Mouse (Mus musculus) CH12.LX (cell line): Measurements from ENCODE around the gene Fut11. TPM values are rescaled to one million over a fixed set of nuclear protein-coding genes. Genes with fewer than 3 reads are reported as not detected.

Experiments used
- DNase-seq: peaks from one replicate; pipeline ENCODE4 v3.0.0-alpha.2; 2013; ENCODE audit errors: extremely low read depth
- H3K27ac ChIP-seq: 2 replicates; pipeline ENCODE4 v1.5.1; 2012; ENCODE audit warnings: low read depth, mild to moderate bottlenecking, control low read depth, moderate library complexity; ENCODE audit not compliant: insufficient read depth
- H3K27me3 ChIP-seq: replicated peaks from 2 replicates; pipeline ENCODE3; 2012; ENCODE audit warnings: inconsistent platforms
- H3K36me3 ChIP-seq, 2 experiments: replicated peaks in 1 of 2; 2 replicates each; pipeline versions ENCODE3 to v1.6.1; 2012; ENCODE audit warnings: inconsistent platforms in 1 of 2, low read length in 1 of 2, mild to moderate bottlenecking in 1 of 2, mixed read lengths in 1 of 2, moderate library complexity in 1 of 2; ENCODE audit not compliant: control insufficient read depth in 1 of 2, insufficient read depth in 1 of 2
- H3K4me1 ChIP-seq, 2 experiments: 2 replicates each; pipeline ENCODE4 v1.6.1; 2012; ENCODE audit warnings: inconsistent platforms in 1 of 2, moderate library complexity in 1 of 2; ENCODE audit not compliant: insufficient read depth in 2 of 2, control insufficient read depth in 1 of 2
- H3K4me2 ChIP-seq: 2 replicates; pipeline ENCODE4 v1.6.1; 2012; ENCODE audit warnings: low read depth, mild to moderate bottlenecking, control low read depth; ENCODE audit not compliant: poor library complexity, insufficient read depth, severe bottlenecking
- H3K4me3 ChIP-seq, 3 experiments: fragments of 150-350 bp in 1 of 3; sonication (generic) in 1 of 3; replicated peaks in 1 of 3; 2 replicates each; pipeline versions ENCODE3 to v1.5.1; 2011 to 2012; ENCODE audit warnings: low read depth in 2 of 3, low read length in 2 of 3, mild to moderate bottlenecking in 2 of 3, moderate library complexity in 2 of 3, control low read depth in 1 of 3, improper control_type of control experiment in 1 of 3, inconsistent platforms in 1 of 3, mixed read lengths in 1 of 3; ENCODE audit not compliant: poor library complexity in 1 of 3
- H3K79me2 ChIP-seq: replicated peaks from 2 replicates; pipeline ENCODE4 v1.6.1; 2012; ENCODE audit warnings: mild to moderate bottlenecking, moderate library complexity; ENCODE audit not compliant: control insufficient read depth, poor library complexity, insufficient read depth, severe bottlenecking; ENCODE audit errors: extremely low read depth
- H3K9ac ChIP-seq: 2 replicates; pipeline ENCODE4 v1.6.1; 2012; ENCODE audit warnings: low read depth, mild to moderate bottlenecking, control low read depth, moderate library complexity; ENCODE audit not compliant: insufficient read depth
- H3K9me3 ChIP-seq: replicated peaks from 2 replicates; pipeline ENCODE3; 2012; ENCODE audit warnings: low read length, inconsistent platforms, mixed read lengths
- CHD1 ChIP-seq: IDR thresholded peaks from 2 replicates; pipeline ENCODE4 v1.6.1; 2012; ENCODE audit warnings: low read depth, low read length, improper control_type of control experiment, inconsistent platforms
- CTCF ChIP-seq, 2 experiments: IDR thresholded peaks in 1 of 2; conservative IDR thresholded peaks in 1 of 2; 2 replicates each; pipeline ENCODE4 v1.5.1; 2011 to 2012; ENCODE audit warnings: low read depth in 2 of 2, low read length in 2 of 2, improper control_type of control experiment in 1 of 2, inconsistent platforms in 1 of 2, mild to moderate bottlenecking in 1 of 2, moderate library complexity in 1 of 2
- E2F4 ChIP-seq: IDR thresholded peaks from 2 replicates; pipeline ENCODE4 v1.6.1; 2011; ENCODE audit warnings: low read depth, low read length, improper control_type of control experiment; ENCODE audit not compliant: insufficient replicate concordance
- HCFC1 ChIP-seq: IDR thresholded peaks from 2 replicates; pipeline ENCODE4 v1.6.1; 2012; ENCODE audit warnings: low read depth, mild to moderate bottlenecking, inconsistent platforms, low read length, improper control_type of control experiment
- JUN ChIP-seq: IDR thresholded peaks from 2 replicates; pipeline ENCODE4 v1.6.1; 2011; ENCODE audit warnings: low read depth, mild to moderate bottlenecking, low read length, improper control_type of control experiment, moderate library complexity; ENCODE audit not compliant: insufficient read depth
- JUND ChIP-seq: conservative IDR thresholded peaks from 2 replicates; pipeline ENCODE4 v1.6.1; 2011; ENCODE audit warnings: low read depth, low read length, improper control_type of control experiment
- MEF2A ChIP-seq: IDR thresholded peaks from 2 replicates; pipeline ENCODE4 v1.6.1; 2014; ENCODE audit warnings: low read depth, mild to moderate bottlenecking, inconsistent platforms, low read length, improper control_type of control experiment, borderline replicate concordance
- NELFE ChIP-seq: IDR thresholded peaks from 2 replicates; pipeline ENCODE4 v1.6.1; 2011; ENCODE audit warnings: low read depth, low read length, improper control_type of control experiment
- POLR2A ChIP-seq: IDR thresholded peaks from 2 replicates; pipeline ENCODE4 v1.6.1; 2011; ENCODE audit warnings: low read depth, mild to moderate bottlenecking, improper control_type of control experiment, low read length
- POLR2AphosphoS2 ChIP-seq: IDR thresholded peaks from 2 replicates; pipeline ENCODE4 v1.6.1; 2011; ENCODE audit warnings: low read depth, low read length, improper control_type of control experiment
- RAD21 ChIP-seq: IDR thresholded peaks from 2 replicates; pipeline ENCODE4 v1.6.1; 2011; ENCODE audit warnings: low read depth, mild to moderate bottlenecking, low read length, improper control_type of control experiment, moderate library complexity
- SIN3A ChIP-seq: IDR thresholded peaks from 2 replicates; pipeline ENCODE4 v1.6.1; 2012; ENCODE audit warnings: low read length, improper control_type of control experiment, inconsistent platforms
- TCF12 ChIP-seq: IDR thresholded peaks from 2 replicates; pipeline ENCODE4 v1.6.1; 2014; ENCODE audit warnings: low read depth, mild to moderate bottlenecking, inconsistent platforms, low read length, improper control_type of control experiment
- USF2 ChIP-seq: conservative IDR thresholded peaks from 2 replicates; pipeline ENCODE4 v1.6.1; 2011; ENCODE audit warnings: low read depth, low read length, improper control_type of control experiment
- ZKSCAN1 ChIP-seq: IDR thresholded peaks from 2 replicates; pipeline ENCODE4 v1.6.1; 2012; ENCODE audit warnings: low read depth, inconsistent platforms, low read length, improper control_type of control experiment, borderline replicate concordance
- ZNF384 ChIP-seq: IDR thresholded peaks from 2 replicates; pipeline ENCODE4 v1.6.1; 2012; ENCODE audit warnings: low read depth, low read length, improper control_type of control experiment, inconsistent platforms
- dilution Hi-C: fragments of 300-500 bp; cut with MboI; formaldehyde crosslinking; loops from 2 replicates; pipeline ENCODE4 v1.14.3; 2020; ENCODE audit warnings: low sequenced_read_pairs; ENCODE audit not compliant: extremely low pct_unique_long_range_greater_than_20kb, extremely low pct_ligation_motif_present
- in situ Hi-C: fragments of 300-500 bp; cut with MboI; formaldehyde crosslinking; loops from 3 replicates; pipeline ENCODE4 v1.14.3; 2019; ENCODE audit warnings: low sequenced_read_pairs, low pct_ligation_motif_present, low pct_unique_long_range_greater_than_20kb, mixed read lengths
- polyA plus RNA-seq: library from polyadenylated mRNA; unstranded; fragments of >175 nt; gene quantifications from 2 replicates; pipeline ENCODE4 v1.2.1, GENCODE M21; 2012; ENCODE audit warnings: low read depth; ENCODE audit not compliant: insufficient read length
- total RNA-seq, 2 experiments: library from RNA; depleted of rRNA; stranded (reverse); fragments of 300-350 nt in 1 of 2; fragments of >200 nt in 1 of 2; gene quantifications; 2 replicates each; pipeline ENCODE4 v1.2.3; 2012 to 2014

Fut11 gene
- total and polyA plus RNA-seq, 3 experiments = 2.9 to 3.8 (median 3.7) TPM

- Histone ChIP-seq H3K27ac (no peak overlapping the region), H3K4me3 (no peak overlapping the region), H3K9ac (no peak overlapping the region), H3K4me1 (peaks cover 4 to 8% of the 10 kb centered on the region in 2 experiments; a peak in 3 of 4 replicates), H3K9me3 (no peaks in the 10 kb centered on the region), H3K36me3 (peaks cover 2 to 4% of the 10 kb centered on the region in 2 experiments), H3K79me2 (no peaks in the 10 kb centered on the region), H3K4me2 (no peak overlapping the region), H3K27me3 (peaks cover 19% of the 10 kb centered on the region)
- TF ChIP-seq CHD1 (no peak), MEF2A (no peak), JUN (no peak), NELFE (no peak), RAD21 (no peak), TCF12 (no peak), E2F4 (no peak), HCFC1 (no peak), SIN3A (no peak), POLR2AphosphoS2 (no peak), ZNF384 (no peak), ZKSCAN1 (no peak), POLR2A (no peak), USF2 (no peak), CTCF (conservative IDR thresholded peaks at IDR 0.05 in 1 of 2, IDR thresholded peaks at IDR 0.05 in 1 of 2; ENCODE audit: low read depth in 2 of 2, low read length in 2 of 2) (no peak)
- dilution Hi-C loops (no loop called here), in situ Hi-C loops (no loop called here)
- DNase-seq = no peak
These were observed 27.3 kb upstream of the Fut11 start for GRCm38 (mm10) chr14:20667469-20667868.

GRCm38 (mm10) chr14:20668154-20668810 lies 26.5 kb upstream of the Fut11 start, which contains the start of gene Synpo2l:
TSS of gene Synpo2l (minus strand) at chr14:20668354.
- Histone ChIP-seq H3K27me3 (peaks cover 11% of the 10 kb centered on the region), H3K9me3 (no peaks in the 10 kb centered on the region), H3K4me1 (peaks cover 4 to 11% of the 10 kb centered on the region in 2 experiments; a peak in 3 of 4 replicates), H3K4me2 (no peak within 1 kb of the TSS), H3K27ac (no peak within 1 kb of the TSS), H3K4me3 (no peak within 1 kb of the TSS), H3K9ac (no peak within 1 kb of the TSS), H3K79me2 (no peaks in the 10 kb centered on the region), H3K36me3 (peaks cover 2 to 6% of the 10 kb centered on the region in 2 experiments)
- in situ Hi-C loops = no loop called here
- dilution Hi-C loops = no loop called here
- TF ChIP-seq CTCF (conservative IDR thresholded peaks at IDR 0.05 in 1 of 2, IDR thresholded peaks at IDR 0.05 in 1 of 2; ENCODE audit: low read depth in 2 of 2, low read length in 2 of 2) (no peak), ZNF384 (no peak), MEF2A (no peak), ZKSCAN1 (no peak), JUND (no peak)
- DNase-seq = no peak
